Mouse (Mus musculus): ENCODE results near the gene Trpm6. TPM values are rescaled to one million over a fixed set of nuclear protein-coding genes. Genes with fewer than 3 reads are reported as not detected.

Trpm6 gene
- polyA plus RNA-seq, 1 experiment from 2014 or later, result 0.43 TPM

GRCm38 (mm10) chr19:18725186-18725585, 24.6 kb upstream of the Trpm6 start:
- Histone ChIP-seq H3K36me3 (ENCODE audit: control insufficient read depth, insufficient read depth) (no peaks in the 10 kb centered on the region), H3K27me3 (ENCODE audit: control insufficient read depth, insufficient read depth, low read length) (no peaks in the 10 kb centered on the region), H3K27ac (ENCODE audit: low read length) (no peak overlapping the region), H3K9ac (ENCODE audit: low read length) (no peak overlapping the region), H3K4me2 (ENCODE audit: low read depth, low read length) (no peak overlapping the region), H3K4me1 (ENCODE audit: control insufficient read depth, insufficient read depth, low read length) (no peaks in the 10 kb centered on the region), H3K9me3 (replicated peaks; ENCODE audit: control insufficient read depth, low read length) (no peaks in the 10 kb centered on the region), H3K4me3 (ENCODE audit: low read length) (no peak overlapping the region)
- WGBS, result 70% methylated on average over 2 of the region's 2 CpGs
- ATAC-seq (replicated peaks; ENCODE audit: extremely low read depth, insufficient read depth, low FRiP score), result no peak

GRCm38 (mm10) chr19:18730255-18730654, 19.5 kb upstream of the Trpm6 start:
- H3K4me3 ChIP-seq (ENCODE audit: low read length), result no peak overlapping the region
- H3K9ac ChIP-seq (ENCODE audit: low read length), result no peak overlapping the region
- H3K4me1 ChIP-seq (ENCODE audit: control insufficient read depth, insufficient read depth, low read length), result peaks cover 10% of the 10 kb centered on the region
- H3K4me2 ChIP-seq (ENCODE audit: low read depth, low read length), result no peak overlapping the region
- WGBS, result 50% methylated on average over 7 of the region's 7 CpGs
- H3K9me3 ChIP-seq (replicated peaks; ENCODE audit: control insufficient read depth, low read length), result no peaks in the 10 kb centered on the region
- H3K36me3 ChIP-seq (ENCODE audit: control insufficient read depth, insufficient read depth), result no peaks in the 10 kb centered on the region
- ATAC-seq (replicated peaks; ENCODE audit: extremely low read depth, insufficient read depth, low FRiP score), result no peak
- H3K27me3 ChIP-seq (ENCODE audit: control insufficient read depth, insufficient read depth, low read length), result no peaks in the 10 kb centered on the region; the same call in 1 of the 2 replicates
- H3K27ac ChIP-seq (ENCODE audit: low read length), result no peak overlapping the region

- H3K9ac ChIP-seq (ENCODE audit: low read length), result no peak overlapping the region
- WGBS, result 23% methylated on average over 7 of the region's 7 CpGs
- no peak overlapping the region for H3K27ac ChIP-seq (ENCODE audit: low read length)
- no peaks in the 10 kb centered on the region for H3K36me3 ChIP-seq (ENCODE audit: control insufficient read depth, insufficient read depth)
- H3K4me2 ChIP-seq (ENCODE audit: low read depth, low read length), result peak overlapping the region; percentile 18
- H3K4me1 ChIP-seq (ENCODE audit: control insufficient read depth, insufficient read depth, low read length), result peaks cover 10% of the 10 kb centered on the region
- H3K9me3 ChIP-seq (replicated peaks; ENCODE audit: control insufficient read depth, low read length), result no peaks in the 10 kb centered on the region
- no peaks in the 10 kb centered on the region; the same call in 1 of the 2 replicates for H3K27me3 ChIP-seq (ENCODE audit: control insufficient read depth, insufficient read depth, low read length)
- ATAC-seq (replicated peaks; ENCODE audit: extremely low read depth, insufficient read depth, low FRiP score), result peak; percentile 28; the same call in 1 of the 2 replicates
- 0 out of 2 replicates have a peak overlapping the region, but pooled peaks have one; percentile 4 for H3K4me3 ChIP-seq (ENCODE audit: low read length)
Measured at GRCm38 (mm10) chr19:18731077-18731476, 18.7 kb upstream of the Trpm6 start.

GRCm38 (mm10) chr19:18735901-18736300, 13.9 kb upstream of the Trpm6 start:
- Histone ChIP-seq H3K9me3 (replicated peaks; ENCODE audit: control insufficient read depth, low read length) (no peaks in the 10 kb centered on the region), H3K27me3 (ENCODE audit: control insufficient read depth, insufficient read depth, low read length) (no peaks in the 10 kb centered on the region; the same call in 1 of the 2 replicates), H3K9ac (ENCODE audit: low read length) (no peak overlapping the region), H3K4me2 (ENCODE audit: low read depth, low read length) (no peak overlapping the region), H3K27ac (ENCODE audit: low read length) (no peak overlapping the region), H3K4me3 (ENCODE audit: low read length) (no peak overlapping the region), H3K36me3 (ENCODE audit: control insufficient read depth, insufficient read depth) (no peaks in the 10 kb centered on the region), H3K4me1 (ENCODE audit: control insufficient read depth, insufficient read depth, low read length) (peaks cover 3% of the 10 kb centered on the region)
- WGBS, result 86% methylated on average over 4 of the region's 4 CpGs
- no peak for ATAC-seq (replicated peaks; ENCODE audit: extremely low read depth, insufficient read depth, low FRiP score)

- H3K9ac ChIP-seq (ENCODE audit: low read length), result no peak overlapping the region
- H3K36me3 ChIP-seq (ENCODE audit: control insufficient read depth, insufficient read depth), result no peaks in the 10 kb centered on the region
- H3K4me3 ChIP-seq (ENCODE audit: low read length), result no peak overlapping the region
- H3K4me2 ChIP-seq (ENCODE audit: low read depth, low read length), result no peak overlapping the region
- no peak overlapping the region for H3K27ac ChIP-seq (ENCODE audit: low read length)
- ATAC-seq (replicated peaks; ENCODE audit: extremely low read depth, insufficient read depth, low FRiP score), result no peak
- no peaks in the 10 kb centered on the region for H3K4me1 ChIP-seq (ENCODE audit: control insufficient read depth, insufficient read depth, low read length)
- 73% methylated on average over 7 of the region's 7 CpGs for WGBS
- H3K9me3 ChIP-seq (replicated peaks; ENCODE audit: control insufficient read depth, low read length), result no peaks in the 10 kb centered on the region
- no peaks in the 10 kb centered on the region for H3K27me3 ChIP-seq (ENCODE audit: control insufficient read depth, insufficient read depth, low read length)
Measured at GRCm38 (mm10) chr19:18739146-18739545, 10.6 kb upstream of the Trpm6 start.

- no peak overlapping the region for H3K9ac ChIP-seq (ENCODE audit: low read length)
- H3K9me3 ChIP-seq (replicated peaks; ENCODE audit: control insufficient read depth, low read length), result no peaks in the 10 kb centered on the region
- no peaks in the 10 kb centered on the region for H3K36me3 ChIP-seq (ENCODE audit: control insufficient read depth, insufficient read depth)
- H3K27ac ChIP-seq (ENCODE audit: low read length), result no peak overlapping the region
- no peaks in the 10 kb centered on the region for H3K27me3 ChIP-seq (ENCODE audit: control insufficient read depth, insufficient read depth, low read length)
- WGBS, result 82% methylated on average over 5 of the region's 5 CpGs
- H3K4me1 ChIP-seq (ENCODE audit: control insufficient read depth, insufficient read depth, low read length), result no peaks in the 10 kb centered on the region
- H3K4me2 ChIP-seq (ENCODE audit: low read depth, low read length), result no peak overlapping the region
- H3K4me3 ChIP-seq (ENCODE audit: low read length), result no peak overlapping the region
- no peak for ATAC-seq (replicated peaks; ENCODE audit: extremely low read depth, insufficient read depth, low FRiP score)
Measured at GRCm38 (mm10) chr19:18743946-18744345, 5.8 kb upstream of the Trpm6 start.

- Histone ChIP-seq H3K36me3 (ENCODE audit: control insufficient read depth, insufficient read depth) (no peaks in the 10 kb centered on the region), H3K4me1 (ENCODE audit: control insufficient read depth, insufficient read depth, low read length) (no peaks in the 10 kb centered on the region), H3K9me3 (replicated peaks; ENCODE audit: control insufficient read depth, low read length) (no peaks in the 10 kb centered on the region), H3K27me3 (ENCODE audit: control insufficient read depth, insufficient read depth, low read length) (peaks cover 3% of the 10 kb centered on the region; the same call in 1 of the 2 replicates), H3K4me2 (ENCODE audit: low read depth, low read length) (no peak overlapping the region), H3K4me3 (ENCODE audit: low read length) (no peak overlapping the region), H3K27ac (ENCODE audit: low read length) (no peak overlapping the region), H3K9ac (ENCODE audit: low read length) (no peak overlapping the region)
- ATAC-seq (replicated peaks; ENCODE audit: extremely low read depth, insufficient read depth, low FRiP score), result no peak
- 81% methylated on average over 5 of the region's 5 CpGs for WGBS
Measured at GRCm38 (mm10) chr19:18746576-18747340, 3.0 kb upstream of the Trpm6 start.

- H3K36me3 ChIP-seq (ENCODE audit: control insufficient read depth, insufficient read depth), result no peaks in the 10 kb centered on the region
- H3K9ac ChIP-seq (ENCODE audit: low read length), result no peak overlapping the region
- no peak for ATAC-seq (replicated peaks; ENCODE audit: extremely low read depth, insufficient read depth, low FRiP score)
- H3K4me1 ChIP-seq (ENCODE audit: control insufficient read depth, insufficient read depth, low read length), result no peaks in the 10 kb centered on the region
- no peak overlapping the region for H3K4me3 ChIP-seq (ENCODE audit: low read length)
- WGBS, result 89% methylated on average over 4 of the region's 4 CpGs
- H3K4me2 ChIP-seq (ENCODE audit: low read depth, low read length), result no peak overlapping the region
- peaks cover 3% of the 10 kb centered on the region; the same call in 1 of the 2 replicates for H3K27me3 ChIP-seq (ENCODE audit: control insufficient read depth, insufficient read depth, low read length)
- H3K9me3 ChIP-seq (replicated peaks; ENCODE audit: control insufficient read depth, low read length), result no peaks in the 10 kb centered on the region
- no peak overlapping the region for H3K27ac ChIP-seq (ENCODE audit: low read length)
Measured at GRCm38 (mm10) chr19:18747379-18747778, 2.4 kb upstream of the Trpm6 start.

GRCm38 (mm10) chr19:18757191-18757590, 7.4 kb downstream of the Trpm6 start:
- no peaks in the 10 kb centered on the region for H3K9me3 ChIP-seq (replicated peaks; ENCODE audit: control insufficient read depth, low read length)
- no peaks in the 10 kb centered on the region for H3K36me3 ChIP-seq (ENCODE audit: control insufficient read depth, insufficient read depth)
- H3K4me3 ChIP-seq (ENCODE audit: low read length), result no peak overlapping the region
- H3K27me3 ChIP-seq (ENCODE audit: control insufficient read depth, insufficient read depth, low read length), result no peaks in the 10 kb centered on the region
- no peak overlapping the region for H3K9ac ChIP-seq (ENCODE audit: low read length)
- no peak overlapping the region for H3K4me2 ChIP-seq (ENCODE audit: low read depth, low read length)
- no peak for ATAC-seq (replicated peaks; ENCODE audit: extremely low read depth, insufficient read depth, low FRiP score)
- H3K27ac ChIP-seq (ENCODE audit: low read length), result no peak overlapping the region
- no peaks in the 10 kb centered on the region for H3K4me1 ChIP-seq (ENCODE audit: control insufficient read depth, insufficient read depth, low read length)

All from heart, embryonic 16.5 days (tissue).